Mouse (Mus musculus): ENCODE measurements around the gene Gm6169. TPM values are rescaled to one million over a fixed set of nuclear protein-coding genes. Genes with fewer than 3 reads are reported as not detected.

The Gm6169 gene
- 5.6 TPM for polyA plus RNA-seq (2017; shearing (Covaris generic))

GRCm38 (mm10) chr13:97099187-97099852, at the start of gene Gm6169:
Gene Gm6169 (minus strand): TSS chr13:97099237.

GRCm38 (mm10) chr13:97137466-97138400, 38.7 kb upstream of the Gm6169 start, which contains the start of the genes Gfm2 and Nsa2:
Gene Gfm2 (plus strand): TSS chr13:97137937.
Gene Nsa2 (minus strand): TSS chr13:97137937.

GRCm38 (mm10) chr13:97066649-97067550, 32.1 kb downstream of the Gm6169 start, which contains the start of gene Fam169a:
Gene Fam169a (plus strand): TSS chr13:97067286.

Other genes with a start within 250 kb of the Gm6169 start
- gene Gcnt4, start 174.5 kb downstream of the Gm6169 start, polyA plus RNA-seq (2017; shearing (Covaris generic)): not detected
- not detected for gene 1700029F12Rik, start 64.9 kb downstream of the Gm6169 start, polyA plus RNA-seq (2017; shearing (Covaris generic))
- 0.35 TPM for gene Fam169a, start 32.0 kb downstream of the Gm6169 start, polyA plus RNA-seq (2017; shearing (Covaris generic))
- gene Gfm2, start 38.7 kb upstream of the Gm6169 start, polyA plus RNA-seq (2017; shearing (Covaris generic)): 50.4 TPM
- 103 TPM for gene Nsa2, start 38.7 kb upstream of the Gm6169 start, polyA plus RNA-seq (2017; shearing (Covaris generic))
- 71.7 TPM for gene Hexb, start 99.1 kb upstream of the Gm6169 start, polyA plus RNA-seq (2017; shearing (Covaris generic))
- 0.32 TPM for gene Enc1, start 141.9 kb upstream of the Gm6169 start, polyA plus RNA-seq (2017; shearing (Covaris generic))

Measured in CD4-positive, CD25-positive, alpha-beta regulatory T cell, adult 9 weeks (primary cell).